Mouse (Mus musculus) liver, embryonic 11.5 days (tissue): Measurements from ENCODE around the gene Tsen54. TPM values are rescaled to one million over a fixed set of nuclear protein-coding genes. Genes with fewer than 3 reads are reported as not detected.

Experiments
- ATAC-seq: fragments of 200-750 bp; cut with Nextera tagmentation; replicated peaks from 2 replicates; pipeline ENCODE4 v1.8.0; 2017; ENCODE audit warnings: moderate number of reproducible peaks, mild to moderate bottlenecking, moderate TSS enrichment, moderate library complexity; ENCODE audit not compliant: low FRiP score
- DNase-seq: peaks from one replicate; pipeline ENCODE4 v3.0.0-alpha.2; 2017; ENCODE audit warnings: low spot score
- H3K27ac ChIP-seq: fragments of 300-500 bp; sonication (generic); 2 replicates; pipeline ENCODE4 v1.5.1; 2014; ENCODE audit warnings: mild to moderate bottlenecking, low read depth, low read length, control low read depth
- H3K27me3 ChIP-seq: fragments of 300-500 bp; sonication (generic); replicated peaks from 2 replicates; pipeline ENCODE4 v1.6.1; 2014; ENCODE audit warnings: low read length, mixed read lengths; ENCODE audit not compliant: control insufficient read depth, insufficient read depth
- H3K36me3 ChIP-seq: fragments of 300-500 bp; sonication (generic); 2 replicates; pipeline ENCODE4 v1.6.1; 2014; ENCODE audit warnings: mild to moderate bottlenecking, low read length, moderate library complexity, mixed read lengths; ENCODE audit not compliant: control insufficient read depth, insufficient read depth
- H3K4me1 ChIP-seq: fragments of 300-500 bp; sonication (generic); replicated peaks from 2 replicates; pipeline ENCODE4 v1.6.1; 2014; ENCODE audit warnings: low read length, mixed read lengths; ENCODE audit not compliant: control insufficient read depth, insufficient read depth
- H3K4me2 ChIP-seq: fragments of 300-500 bp; sonication (generic); 2 replicates; pipeline ENCODE4 v1.6.1; 2014; ENCODE audit warnings: mild to moderate bottlenecking, control low read depth, moderate library complexity
- H3K4me3 ChIP-seq: fragments of 300-500 bp; sonication (generic); 2 replicates; pipeline ENCODE4 v1.5.1; 2014; ENCODE audit warnings: low read depth, low read length, control low read depth
- H3K9ac ChIP-seq: fragments of 300-500 bp; sonication (generic); 2 replicates; pipeline ENCODE4 v1.6.1; 2014; ENCODE audit warnings: low read depth, low read length, control low read depth
- H3K9me3 ChIP-seq: fragments of 300-500 bp; sonication (generic); 2 replicates; pipeline ENCODE4 v1.6.1; 2016; ENCODE audit warnings: low read length, inconsistent platforms, mixed read lengths; ENCODE audit not compliant: control insufficient read depth
- WGBS: fragments of 180-500 bp; shearing (Covaris S2); extraction: QIAGEN DNeasy Blood & Tissue Kit; methylation state at CpG from one replicate; pipeline ENCODE4 v1.1.7; 2014; 5-methylcytosine and 5-hydroxymethylcytosine counted together
- polyA plus RNA-seq: library from polyadenylated mRNA; unstranded; fragments of >200 nt; fragmentation: Nextera tagmentation; extraction: Ambion mirVana; gene quantifications from 2 replicates; pipeline ENCODE4 v1.2.1, GENCODE M21; 2014

The Tsen54 gene
- polyA plus RNA-seq, 1 experiment from 2014 or later: 36.4 TPM

DNA sequence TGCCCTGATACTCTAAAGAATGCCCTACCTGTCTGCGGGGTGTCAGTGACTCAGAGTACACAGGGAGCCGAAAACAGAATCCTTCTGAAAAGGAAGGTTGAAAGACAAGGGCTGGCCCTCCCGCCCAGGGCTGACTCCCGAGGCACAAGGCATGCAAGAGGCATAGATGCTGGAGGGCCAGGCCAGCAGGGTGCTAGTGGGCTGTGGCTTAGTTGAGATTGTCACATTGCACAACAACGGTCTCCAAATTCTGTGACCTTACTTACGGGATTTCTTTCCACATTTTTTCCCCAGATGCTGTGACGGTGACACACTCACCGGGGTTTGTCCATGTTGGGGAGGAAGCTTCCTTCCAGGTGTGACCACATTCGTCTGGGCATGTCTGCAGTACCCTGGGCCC is 37.6 kb upstream of the Tsen54 start:
- WGBS: 77% methylated on average over 9 of the region's 9 CpGs
- Histone ChIP-seq H3K36me3 (peaks cover 2% of the 10 kb centered on the region; the same call in 1 of the 2 replicates), H3K4me2 (no peak overlapping the region), H3K4me3 (no peak overlapping the region), H3K27ac (no peak overlapping the region), H3K9me3 (no peaks in the 10 kb centered on the region), H3K4me1 (peaks cover 47% of the 10 kb centered on the region), H3K9ac (no peak overlapping the region), H3K27me3 (no peaks in the 10 kb centered on the region)
- DNase-seq (no peak), ATAC-seq (no peak)

DNA sequence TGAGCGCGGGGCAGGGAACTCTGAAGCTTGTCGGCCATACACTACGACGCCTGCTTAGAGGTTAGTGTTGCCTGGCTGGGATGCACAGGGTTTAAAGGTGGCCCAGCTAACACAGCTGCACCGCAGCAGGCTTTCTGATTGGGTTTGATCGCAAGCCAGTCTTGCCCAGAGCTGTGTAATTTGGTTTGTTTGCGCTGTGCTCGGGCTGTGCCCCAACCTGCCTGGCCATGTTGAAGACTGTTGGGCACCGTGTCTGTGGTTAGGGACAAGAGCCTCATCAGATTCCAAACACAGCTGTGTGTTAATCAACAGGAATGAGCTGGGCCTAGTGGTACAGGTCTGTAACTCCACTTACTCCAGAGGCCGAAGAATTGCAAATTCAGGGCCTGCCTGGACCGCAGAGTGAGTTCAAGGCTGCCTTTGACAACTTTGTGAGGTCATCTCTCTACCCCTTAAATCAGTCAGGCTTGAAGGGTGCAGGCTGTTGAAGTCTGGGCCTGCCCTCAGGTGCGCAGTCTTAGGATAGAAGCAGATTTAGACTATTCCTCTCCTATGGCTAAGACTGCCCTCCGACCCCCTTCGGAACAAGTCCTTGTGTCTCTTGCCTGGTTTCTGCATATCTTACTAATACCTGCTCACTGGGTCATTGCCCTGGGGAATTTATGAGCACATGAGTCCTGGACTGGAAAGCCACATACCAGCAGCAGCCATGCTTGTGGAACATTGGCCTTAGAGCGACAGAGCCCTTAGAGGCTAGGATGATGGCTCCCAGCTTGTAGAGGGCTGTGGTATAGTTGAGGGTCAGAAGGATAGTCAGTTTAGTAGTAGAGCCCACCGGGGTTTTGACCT is 36.8 kb upstream of the Tsen54 start:
- Histone ChIP-seq H3K4me2 (no peak overlapping the region), H3K27me3 (no peaks in the 10 kb centered on the region), H3K9ac (no peak overlapping the region), H3K4me1 (peaks cover 47% of the 10 kb centered on the region), H3K27ac (peak overlapping the region; percentile 43; the same call in 1 of the 2 replicates), H3K36me3 (peaks cover 2% of the 10 kb centered on the region; the same call in 1 of the 2 replicates), H3K4me3 (no peak overlapping the region), H3K9me3 (no peaks in the 10 kb centered on the region)
- 87% methylated on average over 17 of the region's 17 CpGs for WGBS
- no peak for DNase-seq
- no peak for ATAC-seq

DNA sequence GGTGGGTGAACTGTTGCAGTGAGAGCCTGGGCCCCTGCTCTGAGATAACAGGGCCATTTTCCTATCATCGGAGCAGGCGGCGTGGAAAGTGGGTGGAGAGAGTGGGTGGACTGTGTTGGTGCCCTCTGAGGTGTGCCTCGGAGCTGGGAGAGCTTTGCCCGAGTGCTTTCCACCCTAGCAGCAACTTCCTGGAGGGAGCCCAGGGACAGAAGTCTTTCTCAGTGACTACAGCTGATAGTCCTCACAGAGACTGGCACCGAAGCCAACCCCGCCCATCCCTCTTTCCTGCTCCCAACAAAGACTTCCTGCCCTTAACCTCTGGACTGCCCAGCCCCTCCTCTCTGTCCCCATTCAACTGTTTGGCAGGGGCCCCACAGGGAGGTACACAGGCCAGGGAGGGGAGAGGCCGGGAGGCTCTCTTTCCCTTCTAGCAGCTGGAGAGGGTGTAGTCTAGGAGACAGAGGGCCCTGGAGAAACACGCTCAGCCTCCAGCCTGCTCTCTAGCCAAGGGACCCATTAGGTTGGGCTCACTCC is 35.4 kb upstream of the Tsen54 start:
- Histone ChIP-seq H3K4me2 (peak overlapping the region; percentile 59), H3K27me3 (no peaks in the 10 kb centered on the region), H3K36me3 (peaks cover 2% of the 10 kb centered on the region; the same call in 1 of the 2 replicates), H3K9ac (peak overlapping the region; percentile 65), H3K4me3 (peak overlapping the region; percentile 25; the same call in 1 of the 2 replicates), H3K9me3 (no peaks in the 10 kb centered on the region), H3K4me1 (peaks cover 45% of the 10 kb centered on the region), H3K27ac (peak overlapping the region; percentile 95)
- DNase-seq (peak; percentile 84), ATAC-seq (peak; percentile 92)
- 4% methylated on average over 9 of the region's 9 CpGs for WGBS

DNA sequence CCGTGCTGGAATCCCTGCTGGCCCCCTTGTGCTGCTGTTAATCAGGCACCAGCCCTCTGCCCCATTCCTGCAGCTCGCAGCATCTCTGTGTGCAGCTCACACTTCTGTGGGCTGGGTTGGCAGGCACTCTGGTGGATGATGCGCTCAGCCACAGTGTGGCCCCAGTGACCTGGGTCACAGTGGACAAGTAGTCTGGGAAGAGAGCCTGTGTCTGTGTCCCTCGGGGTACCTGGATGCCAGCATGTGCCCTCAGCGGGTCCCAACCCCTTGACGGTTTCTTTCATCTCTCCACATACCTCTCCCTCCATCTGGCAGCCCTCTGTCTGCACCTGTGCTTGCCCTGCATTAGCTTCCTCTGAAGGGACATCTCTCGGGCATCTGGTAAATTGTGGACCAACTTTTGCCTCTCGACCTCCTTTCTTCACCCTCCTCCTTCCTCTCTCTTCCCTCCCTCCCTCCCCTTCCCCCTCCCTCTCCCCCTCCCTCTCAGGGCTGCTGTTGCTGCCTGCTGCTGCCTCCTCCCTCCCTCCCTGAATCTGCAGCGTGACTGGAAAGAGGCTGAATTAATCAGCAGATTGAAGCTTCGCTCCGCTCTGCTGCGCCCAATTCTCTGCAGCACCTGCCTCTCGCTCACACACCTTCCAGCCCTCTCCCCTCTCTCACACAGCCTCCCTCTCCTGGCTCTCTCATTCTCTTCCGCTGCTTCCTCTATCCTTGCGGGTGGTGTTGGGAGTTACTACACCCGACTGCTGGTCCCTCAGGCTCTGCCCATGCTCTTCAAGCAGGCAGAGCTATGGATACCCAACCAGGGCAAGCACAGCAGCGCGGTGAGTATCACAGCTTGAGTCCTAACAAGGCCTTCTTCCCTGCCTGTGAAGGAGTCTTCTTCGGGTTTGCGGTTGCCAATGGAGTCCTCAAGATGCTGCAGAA is 34.1 kb upstream of the Tsen54 start:
- Histone ChIP-seq H3K27me3 (no peaks in the 10 kb centered on the region), H3K4me1 (peaks cover 42% of the 10 kb centered on the region), H3K36me3 (peaks cover 2% of the 10 kb centered on the region; the same call in 1 of the 2 replicates), H3K9ac (peak overlapping the region; percentile 65), H3K4me2 (peak overlapping the region; percentile 59), H3K27ac (peak overlapping the region; percentile 95), H3K9me3 (no peaks in the 10 kb centered on the region), H3K4me3 (no peak overlapping the region)
- WGBS: 40% methylated on average over 20 of the region's 20 CpGs
- DNase-seq: no peak
- ATAC-seq: no peak

DNA sequence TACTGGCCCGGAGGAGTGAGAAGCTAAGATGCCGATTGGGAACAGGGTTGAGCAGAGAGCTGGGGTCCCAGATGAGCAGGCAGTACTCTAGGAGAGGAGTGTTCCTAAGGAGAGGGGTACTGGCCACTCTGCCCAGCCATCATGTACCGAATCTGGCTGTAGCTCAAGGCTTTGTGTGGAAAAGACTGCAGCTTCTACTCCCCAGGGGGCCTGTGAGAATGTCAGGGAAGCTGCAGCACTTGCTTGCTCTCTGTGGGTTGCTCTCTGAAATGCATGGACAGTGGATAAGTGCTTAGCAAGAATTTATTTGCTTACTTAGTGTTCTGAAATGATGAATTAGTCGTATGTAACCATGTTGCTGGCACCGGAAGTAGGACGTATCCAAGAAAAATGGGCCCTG is 28.1 kb upstream of the Tsen54 start:
- Histone ChIP-seq H3K4me1 (0 out of 2 replicates have a peak, but pooled peaks cover 3% of the 10 kb centered on the region), H3K4me2 (no peak overlapping the region), H3K9ac (no peak overlapping the region), H3K27ac (no peak overlapping the region), H3K9me3 (no peaks in the 10 kb centered on the region), H3K27me3 (no peaks in the 10 kb centered on the region), H3K36me3 (peaks cover 30% of the 10 kb centered on the region), H3K4me3 (no peak overlapping the region)
- 86% methylated on average over 6 of the region's 6 CpGs for WGBS
- DNase-seq: no peak
- ATAC-seq: no peak

DNA sequence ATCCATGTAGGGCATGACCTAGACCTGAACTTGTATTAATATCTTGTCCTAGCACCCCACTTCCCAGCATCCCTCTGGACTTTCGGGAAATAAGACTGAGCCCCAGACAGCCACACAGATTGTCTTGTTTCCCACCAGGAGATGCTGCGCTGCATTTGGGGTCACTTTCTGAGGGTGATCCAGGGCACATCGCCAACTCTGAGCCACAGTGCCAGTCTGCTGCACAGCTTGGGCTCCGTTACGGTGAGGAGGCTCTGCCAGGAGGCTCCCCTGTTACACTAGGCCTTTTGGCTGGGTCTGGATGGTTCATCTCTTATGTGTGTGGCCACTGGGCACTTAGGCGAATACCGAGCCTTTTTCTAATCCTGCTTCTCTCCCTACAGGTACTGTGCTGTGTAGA is 24.7 kb upstream of the Tsen54 start:
- H3K27me3 ChIP-seq: no peaks in the 10 kb centered on the region
- DNase-seq (no peak), ATAC-seq (no peak)
- H3K9me3 ChIP-seq: no peaks in the 10 kb centered on the region
- H3K36me3 ChIP-seq: peaks cover 46% of the 10 kb centered on the region
- 0 out of 2 replicates have a peak, but pooled peaks cover 3% of the 10 kb centered on the region for H3K4me1 ChIP-seq
- H3K4me2 ChIP-seq: no peak overlapping the region
- 90% methylated on average over 7 of the region's 7 CpGs for WGBS
- no peak overlapping the region for H3K9ac ChIP-seq
- H3K4me3 ChIP-seq: no peak overlapping the region
- H3K27ac ChIP-seq: no peak overlapping the region

DNA sequence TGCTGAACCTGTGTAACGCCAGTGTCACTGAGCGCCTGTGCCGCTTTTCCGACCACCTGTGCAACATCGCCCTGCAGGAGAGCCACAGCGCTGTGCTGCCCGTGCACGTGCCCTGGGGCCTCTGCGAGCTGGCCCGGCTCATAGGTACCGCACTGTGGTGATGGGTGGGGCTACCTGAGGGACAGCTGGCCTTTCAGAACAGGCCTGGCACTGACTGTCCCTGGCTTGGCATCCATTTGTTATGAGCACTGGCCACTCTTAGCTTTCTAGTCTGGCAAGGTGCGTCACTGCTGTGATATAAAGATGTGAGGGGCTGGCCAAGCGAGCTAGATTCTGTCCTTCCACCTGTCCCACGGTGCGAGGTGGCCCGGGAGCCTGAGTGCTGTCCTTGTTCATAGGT is 22.6 kb upstream of the Tsen54 start:
- Histone ChIP-seq H3K9me3 (no peaks in the 10 kb centered on the region), H3K27me3 (no peaks in the 10 kb centered on the region), H3K4me1 (no peaks in the 10 kb centered on the region), H3K4me2 (no peak overlapping the region), H3K27ac (no peak overlapping the region), H3K9ac (no peak overlapping the region), H3K36me3 (peaks cover 47% of the 10 kb centered on the region), H3K4me3 (no peak overlapping the region)
- DNase-seq: no peak
- 95% methylated on average over 16 of the region's 16 CpGs for WGBS
- ATAC-seq: no peak

DNA sequence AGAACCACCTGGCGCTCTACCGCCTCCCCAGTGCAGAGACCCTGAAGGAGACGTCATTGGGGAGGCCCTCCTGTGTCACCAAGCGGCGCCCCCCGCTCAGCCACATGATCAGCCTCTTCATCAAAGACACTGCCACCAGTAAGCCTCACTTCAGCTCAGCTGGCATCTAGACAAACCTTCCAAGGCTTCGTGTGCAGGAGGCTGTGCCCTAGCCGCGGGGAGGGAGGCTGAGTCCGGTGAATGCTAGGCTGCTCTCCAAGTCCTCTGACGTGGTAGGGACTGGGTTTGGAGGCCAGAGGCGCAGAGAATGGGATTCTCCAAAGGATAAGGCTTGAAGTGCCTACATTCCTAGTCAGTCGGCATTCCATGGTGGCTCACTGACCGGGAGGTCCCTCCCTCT is 22.2 kb upstream of the Tsen54 start:
- H3K9me3 ChIP-seq: no peaks in the 10 kb centered on the region
- H3K4me2 ChIP-seq: no peak overlapping the region
- no peak overlapping the region for H3K4me3 ChIP-seq
- H3K4me1 ChIP-seq: no peaks in the 10 kb centered on the region
- DNase-seq: no peak
- H3K36me3 ChIP-seq: peaks cover 47% of the 10 kb centered on the region
- H3K9ac ChIP-seq: no peak overlapping the region
- 91% methylated on average over 14 of the region's 14 CpGs for WGBS
- ATAC-seq: no peak
- no peak overlapping the region for H3K27ac ChIP-seq
- no peaks in the 10 kb centered on the region for H3K27me3 ChIP-seq
